Mouse (Mus musculus): ENCODE data around the gene Fadd.

- TF ChIP-seq CTCF (conservative IDR thresholded peaks at IDR 0.05; ENCODE audit: insufficient read depth, insufficient read length, low read depth, low read length) (no peak), POLR2A (IDR thresholded peaks at IDR 0.05; ENCODE audit: low read depth, low read length) (no peak)
These were observed 12.8 kb downstream of the Fadd start for GRCm38 (mm10) chr7:144569428-144569827.
